Mouse (Mus musculus): Measurements from ENCODE around the gene Gna15. TPM values are rescaled to one million over a fixed set of nuclear protein-coding genes. Genes with fewer than 3 reads are reported as not detected.

Gene Gna15
- total and polyA plus RNA-seq, 3 experiments, result 23.0 to 142 (median 33.0) TPM

DNA sequence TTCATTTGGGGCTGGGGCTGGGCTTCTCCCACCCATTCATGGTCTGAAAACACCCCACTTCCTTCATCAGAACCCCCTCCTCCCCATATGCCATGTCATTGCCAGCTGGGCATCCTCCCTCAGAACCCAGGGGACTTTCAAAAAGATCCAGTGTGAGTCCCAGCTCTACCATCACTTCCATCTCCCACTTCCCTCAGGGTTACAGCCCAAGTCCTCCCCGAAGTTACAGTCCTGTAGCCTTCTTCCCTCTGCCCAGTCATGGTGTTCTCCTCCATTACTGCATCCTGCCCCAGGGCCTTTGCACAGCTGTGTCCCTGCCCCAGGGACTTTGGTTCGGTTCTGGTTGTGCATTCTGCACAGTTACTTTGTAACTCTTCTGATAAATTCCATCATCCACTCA lies 69.9 kb downstream of the Gna15 start:
- Histone ChIP-seq H3K27me3 (ENCODE audit: control insufficient read depth in 1 of 2, insufficient read depth in 2 of 2, low read length in 2 of 2) (peaks cover 3% of the 10 kb centered on the region in 2 experiments; a peak in 3 of 4 replicates), H3K36me3 (ENCODE audit: control insufficient read depth in 1 of 2, insufficient read depth in 2 of 2, low read length in 2 of 2) (no peaks in the 10 kb centered on the region), H3K4me1 (ENCODE audit: control insufficient read depth in 1 of 2, insufficient read depth in 2 of 2, low read length in 2 of 2) (peaks cover 0 to 10% of the 10 kb centered on the region in 2 experiments; a peak in 3 of 4 replicates), H3K4me3 (ENCODE audit: control insufficient read depth in 1 of 2, insufficient read depth in 1 of 2, low read depth in 2 of 2, low read length in 2 of 2) (no peak overlapping the region), H3K79me2 (ENCODE audit: control insufficient read depth, insufficient read depth, low read length, poor library complexity) (no peaks in the 10 kb centered on the region), H3K27ac (ENCODE audit: control insufficient read depth, low read depth, low read length) (no peak overlapping the region), H3K9me3 (replicated peaks; ENCODE audit: insufficient read depth, low read length) (no peaks in the 10 kb centered on the region), H3K9ac (ENCODE audit: control insufficient read depth, low read depth, low read length, poor library complexity, severe bottlenecking) (no peak overlapping the region)
- TF ChIP-seq MAZ (IDR thresholded peaks at IDR 0.05; ENCODE audit: low read depth, low read length) (no peak), NRF1 (IDR thresholded peaks at IDR 0.05; ENCODE audit: insufficient read depth, low read depth, low read length, poor library complexity, severe bottlenecking) (no peak), HCFC1 (IDR thresholded peaks at IDR 0.05; ENCODE audit: low read depth, low read length) (no peak), ETS1 (IDR thresholded peaks at IDR 0.05; ENCODE audit: low read depth, low read length) (no peak), TBP (IDR thresholded peaks at IDR 0.05; ENCODE audit: low read depth, low read length) (no peak), GATA1 (IDR thresholded peaks at IDR 0.05; ENCODE audit: low read depth, low read length) (no peak), RCOR1 (IDR thresholded peaks at IDR 0.05; ENCODE audit: low read depth, low read length) (no peak), EP300 (IDR thresholded peaks at IDR 0.05; ENCODE audit: low read depth in 1 of 2, low read length in 2 of 2) (no peak), POLR2AphosphoS5 (IDR thresholded peaks at IDR 0.05; ENCODE audit: borderline replicate concordance, low read depth, low read length) (no peak), JUND (IDR thresholded peaks at IDR 0.05; ENCODE audit: low read depth, low read length) (no peak), MAFK (IDR thresholded peaks at IDR 0.05; ENCODE audit: borderline replicate concordance, low read depth, low read length) (no peak), RAD21 (IDR thresholded peaks at IDR 0.05; ENCODE audit: low read depth, low read length) (no peak), MXI1 (IDR thresholded peaks at IDR 0.05; ENCODE audit: low read depth, low read length) (no peak), GABPA (IDR thresholded peaks at IDR 0.05; ENCODE audit: low read depth, low read length) (no peak), MYC (IDR thresholded peaks at IDR 0.05; ENCODE audit: low read depth, low read length) (no peak), BHLHE40 (IDR thresholded peaks at IDR 0.05; ENCODE audit: borderline replicate concordance, low read depth, low read length) (no peak), CHD2 (IDR thresholded peaks at IDR 0.05; ENCODE audit: low read length) (no peak), NELFE (IDR thresholded peaks at IDR 0.05; ENCODE audit: low read depth, low read length) (no peak), CTCF (IDR thresholded peaks at IDR 0.05 in 2 of 3, conservative IDR thresholded peaks at IDR 0.05 in 1 of 3; ENCODE audit: control insufficient read depth in 1 of 3, insufficient read depth in 1 of 3, low read depth in 2 of 3, low read length in 3 of 3, poor library complexity in 1 of 3, severe bottlenecking in 1 of 3) (no peak), TCF12 (IDR thresholded peaks at IDR 0.05; ENCODE audit: low read depth, low read length) (no peak)
- DNase-seq (ENCODE audit: low read depth, low spot score), result no peak

DNA sequence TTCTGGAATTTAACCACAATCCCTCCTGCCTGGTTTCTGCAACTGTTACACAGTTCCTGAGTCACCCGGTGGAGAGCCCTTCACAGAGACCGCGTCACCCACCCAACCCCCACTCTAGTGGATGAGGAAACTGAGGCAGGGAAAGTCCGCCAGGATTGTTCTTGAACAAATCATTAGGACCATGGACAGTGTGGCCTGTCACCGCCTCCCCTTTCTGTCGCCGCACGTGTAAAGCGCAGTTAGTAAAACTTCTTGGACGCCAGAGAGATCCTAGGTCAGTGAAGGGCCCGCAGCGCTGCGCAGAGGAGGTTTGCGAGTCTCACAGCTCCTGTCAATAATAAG lies 71.1 kb downstream of the Gna15 start:
- Histone ChIP-seq H3K36me3 (ENCODE audit: control insufficient read depth in 1 of 2, insufficient read depth in 2 of 2, low read length in 2 of 2) (no peaks in the 10 kb centered on the region), H3K27ac (ENCODE audit: control insufficient read depth, low read depth, low read length) (no peak overlapping the region), H3K4me1 (ENCODE audit: control insufficient read depth in 1 of 2, insufficient read depth in 2 of 2, low read length in 2 of 2) (peaks cover 0 to 10% of the 10 kb centered on the region in 2 experiments; a peak in 3 of 4 replicates), H3K4me3 (ENCODE audit: control insufficient read depth in 1 of 2, insufficient read depth in 1 of 2, low read depth in 2 of 2, low read length in 2 of 2) (no peak overlapping the region), H3K9me3 (replicated peaks; ENCODE audit: insufficient read depth, low read length) (no peaks in the 10 kb centered on the region), H3K9ac (ENCODE audit: control insufficient read depth, low read depth, low read length, poor library complexity, severe bottlenecking) (no peak overlapping the region), H3K27me3 (ENCODE audit: control insufficient read depth in 1 of 2, insufficient read depth in 2 of 2, low read length in 2 of 2) (peaks cover 3% of the 10 kb centered on the region in 2 experiments; a peak in 3 of 4 replicates), H3K79me2 (ENCODE audit: control insufficient read depth, insufficient read depth, low read length, poor library complexity) (no peaks in the 10 kb centered on the region)
- no peak for DNase-seq (ENCODE audit: low read depth, low spot score)
- TF ChIP-seq GABPA (IDR thresholded peaks at IDR 0.05; ENCODE audit: low read depth, low read length), result no peak
- no peak for TF ChIP-seq GATA1 (IDR thresholded peaks at IDR 0.05; ENCODE audit: low read depth, low read length)
- TF ChIP-seq BHLHE40 (IDR thresholded peaks at IDR 0.05; ENCODE audit: borderline replicate concordance, low read depth, low read length), result no peak
- TF ChIP-seq USF2 (IDR thresholded peaks at IDR 0.05; ENCODE audit: borderline replicate concordance in 1 of 2, insufficient read depth in 1 of 2, low read depth in 1 of 2, low read length in 2 of 2), result no peak
- no peak for TF ChIP-seq TBP (IDR thresholded peaks at IDR 0.05; ENCODE audit: low read depth, low read length)
- TF ChIP-seq ZMIZ1 (IDR thresholded peaks at IDR 0.05; ENCODE audit: low read depth, low read length), result no peak
- no peak for TF ChIP-seq E2F4 (IDR thresholded peaks at IDR 0.05; ENCODE audit: borderline replicate concordance, low read depth, low read length)
- no peak for TF ChIP-seq POLR2AphosphoS5 (IDR thresholded peaks at IDR 0.05; ENCODE audit: borderline replicate concordance, low read depth, low read length)
- no peak for TF ChIP-seq JUND (IDR thresholded peaks at IDR 0.05; ENCODE audit: low read depth, low read length)
- no peak for TF ChIP-seq CHD1 (IDR thresholded peaks at IDR 0.05; ENCODE audit: low read depth, low read length)
- no peak for TF ChIP-seq ETS1 (IDR thresholded peaks at IDR 0.05; ENCODE audit: low read depth, low read length)

Measured in MEL (cell line).